Mouse (Mus musculus): ENCODE data around the gene Itm2c.
A peak's percentile ranks its signal among the peaks of the same experiment; 100 is the strongest.

Itm2c gene

DNA sequence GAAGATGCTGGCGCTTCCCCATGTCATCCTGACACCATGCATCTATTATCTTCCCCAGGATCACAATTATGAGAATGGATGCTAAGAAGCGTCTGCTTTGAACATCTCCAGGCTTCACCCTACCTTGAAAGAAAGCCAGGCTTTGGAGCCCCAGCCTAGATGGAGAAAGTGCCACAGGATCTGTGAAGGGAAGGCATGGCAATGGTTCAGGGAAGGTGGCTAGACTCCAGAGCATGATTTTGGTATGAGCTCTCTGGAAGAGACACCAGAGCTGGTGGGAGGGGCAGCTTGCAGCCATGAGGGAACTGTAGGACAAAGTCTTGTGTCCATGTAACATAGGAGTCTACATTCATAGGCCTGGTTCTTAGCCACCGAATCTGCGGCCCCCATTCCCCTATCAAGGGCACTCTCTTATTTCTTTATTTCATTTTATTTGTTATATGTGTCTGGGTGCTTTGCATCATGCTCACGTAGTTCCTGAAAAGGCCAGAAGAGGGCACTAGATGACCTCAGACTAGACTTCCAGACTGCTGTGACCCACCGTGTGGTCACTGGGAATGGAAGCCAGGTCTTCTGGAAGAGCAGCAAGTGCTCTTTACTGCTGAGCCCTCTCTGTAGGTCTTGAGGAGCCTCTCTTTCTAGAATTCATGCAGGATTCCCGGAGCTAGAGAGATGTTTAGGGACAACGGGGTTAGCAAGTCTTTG lies 41.2 kb downstream of the Itm2c start:
- peak; percentile 72 for DNase-seq

GRCm38 (mm10) chr1:85936265-85936664 lies 42.2 kb downstream of the Itm2c start:
- peak; percentile 20 for DNase-seq

DNA sequence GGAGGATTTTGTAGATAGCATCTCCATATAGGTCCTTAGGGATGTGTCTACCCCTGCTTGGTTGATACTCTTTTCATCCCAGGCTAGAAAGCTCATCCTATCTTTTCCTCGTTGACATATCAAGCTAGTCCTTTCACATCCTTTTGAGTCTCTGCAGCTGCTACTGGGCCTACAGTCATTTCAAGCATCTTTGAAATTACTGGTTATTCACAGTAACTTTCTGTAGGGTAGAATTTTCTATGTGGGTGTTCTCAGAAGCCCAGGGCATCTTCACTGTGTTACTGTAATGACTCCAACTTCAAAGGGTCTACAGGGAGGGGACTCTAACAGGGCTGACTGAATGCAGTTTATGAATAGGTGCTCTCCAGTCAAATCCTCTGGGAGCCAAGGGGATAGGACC lies 43.2 kb downstream of the Itm2c start:
- no peak for DNase-seq

DNA sequence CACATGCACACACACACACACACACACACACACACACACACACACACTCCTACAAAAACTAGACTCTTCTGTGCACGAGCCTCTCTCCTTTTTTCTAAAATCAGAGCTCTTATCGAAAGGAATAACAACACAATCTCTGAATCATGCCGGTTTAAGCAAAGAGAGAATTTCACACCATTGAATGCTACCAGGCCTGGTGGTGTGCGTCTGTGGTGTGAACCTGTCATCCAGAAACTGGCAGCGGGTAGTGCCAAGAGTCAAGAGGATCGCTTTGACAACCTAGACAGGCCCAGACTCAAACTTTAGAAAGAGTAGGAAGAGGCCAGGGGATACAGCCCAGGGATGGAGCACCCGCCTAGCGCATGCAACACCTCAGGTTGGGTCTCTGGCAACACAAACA lies 48.2 kb downstream of the Itm2c start:
- no peak for DNase-seq

GRCm38 (mm10) chr1:85949085-85949684 lies 55.1 kb downstream of the Itm2c start:
- no peak for DNase-seq

- no peak for DNase-seq
Observed at GRCm38 (mm10) chr1:85955150-85955549, 61.1 kb downstream of the Itm2c start.

GRCm38 (mm10) chr1:85957290-85957689 lies 63.2 kb downstream of the Itm2c start:
- no peak for DNase-seq

GRCm38 (mm10) chr1:85957942-85958619 lies 64.0 kb downstream of the Itm2c start:
- DNase-seq: no peak

All from kidney, adult 9 months (tissue).